Mouse (Mus musculus) c-Kit-positive CD71-negative TER-119-negative erythroid progenitor cells, embryonic 14.5 days (primary cell): ENCODE results near the gene Chid1.

Source experiments
- DNase-seq: peaks from one replicate; pipeline ENCODE4 v3.0.0-alpha.2; 2013; ENCODE audit warnings: low read depth

The Chid1 gene

GRCm38 (mm10) chr7:141476226-141476980, 63.3 kb downstream of the Chid1 start:
- DNase-seq = no peak

DNA sequence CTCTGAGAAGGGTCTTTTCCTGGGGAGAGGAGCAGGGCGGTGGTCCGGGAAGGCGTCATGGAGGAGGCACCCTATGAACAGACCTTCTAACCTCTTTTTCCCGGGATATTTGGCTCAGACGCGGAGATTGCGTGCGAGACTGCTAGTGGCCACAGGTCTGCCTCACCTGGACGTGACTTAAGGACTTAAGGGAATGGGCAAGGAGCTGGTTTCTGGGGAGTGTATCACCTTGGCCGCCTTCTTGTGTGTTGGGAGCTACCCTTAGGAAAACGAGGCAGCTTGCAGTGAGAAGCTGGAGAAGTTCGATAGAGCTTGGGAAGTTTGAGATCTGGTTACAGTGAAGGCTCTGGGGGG, 63.9 kb downstream of the Chid1 start:
- no peak for DNase-seq

- DNase-seq = peak; percentile 68
These were observed 64.4 kb downstream of the Chid1 start, which contains the start of the genes Polr2l and Tspan4 for GRCm38 (mm10) chr7:141475011-141475804. Polr2l (minus strand) TSS chr7:141475132. Tspan4 (plus strand) TSS chr7:141475240.

DNA sequence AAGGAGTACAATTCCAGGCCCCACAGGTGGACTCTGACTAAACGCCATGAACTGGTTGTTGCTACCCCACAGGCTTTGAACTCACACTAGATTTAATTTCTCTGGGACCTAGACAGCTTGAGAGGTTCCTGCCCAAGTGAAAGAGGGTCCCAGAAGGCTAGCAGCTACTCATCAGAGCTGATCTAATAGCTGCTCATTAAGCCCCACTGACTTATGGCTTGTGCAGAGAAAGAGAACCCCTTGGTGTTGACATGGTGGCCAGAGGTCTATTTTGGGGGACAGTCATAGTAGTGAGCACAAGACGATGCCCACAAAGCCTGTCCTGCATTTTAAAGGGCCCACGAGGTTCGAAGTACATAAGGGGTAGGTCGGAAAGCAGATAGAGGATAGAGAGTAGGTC, 65.5 kb downstream of the Chid1 start:
- no peak for DNase-seq

GRCm38 (mm10) chr7:141472763-141473162, 66.9 kb downstream of the Chid1 start:
- no peak for DNase-seq

DNA sequence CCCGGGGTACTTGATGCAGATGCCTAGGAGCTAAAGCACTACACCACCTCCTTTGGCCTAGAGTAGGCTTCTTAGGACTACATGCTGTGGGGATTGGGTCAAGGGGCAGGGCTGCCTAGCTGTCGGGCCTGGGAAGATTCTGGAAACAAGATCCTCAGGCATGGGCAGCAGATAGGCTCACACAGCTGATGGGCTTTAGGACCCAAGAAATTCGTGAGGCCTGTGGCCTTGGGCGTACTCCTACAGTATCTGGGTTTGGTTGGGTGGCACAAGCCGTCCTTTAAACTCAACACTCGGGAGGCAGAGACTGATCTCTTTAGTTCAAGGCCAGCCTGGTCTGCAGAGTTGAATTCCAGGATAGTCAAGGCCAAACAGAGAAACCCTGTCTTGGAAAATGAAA, 67.4 kb downstream of the Chid1 start:
- DNase-seq = no peak

GRCm38 (mm10) chr7:141471236-141471635, 68.4 kb downstream of the Chid1 start:
- DNase-seq = no peak

DNA sequence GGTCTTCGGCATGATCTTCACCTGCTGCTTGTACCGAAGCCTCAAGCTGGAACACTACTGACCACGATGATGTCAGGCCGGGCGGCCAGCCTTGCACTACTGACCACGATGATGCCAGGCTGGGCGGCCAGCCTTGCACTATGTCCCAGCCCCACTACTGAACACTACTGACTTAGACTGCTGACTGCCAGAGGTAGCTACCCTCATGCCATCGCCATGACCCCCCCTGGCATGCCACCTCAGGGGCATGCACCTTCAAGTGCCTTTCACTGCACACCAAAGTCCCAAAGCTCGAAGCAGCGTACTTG, 69.1 kb downstream of the Chid1 start:
- no peak for DNase-seq

GRCm38 (mm10) chr7:141469901-141470636, 69.6 kb downstream of the Chid1 start:
- no peak for DNase-seq

DNA sequence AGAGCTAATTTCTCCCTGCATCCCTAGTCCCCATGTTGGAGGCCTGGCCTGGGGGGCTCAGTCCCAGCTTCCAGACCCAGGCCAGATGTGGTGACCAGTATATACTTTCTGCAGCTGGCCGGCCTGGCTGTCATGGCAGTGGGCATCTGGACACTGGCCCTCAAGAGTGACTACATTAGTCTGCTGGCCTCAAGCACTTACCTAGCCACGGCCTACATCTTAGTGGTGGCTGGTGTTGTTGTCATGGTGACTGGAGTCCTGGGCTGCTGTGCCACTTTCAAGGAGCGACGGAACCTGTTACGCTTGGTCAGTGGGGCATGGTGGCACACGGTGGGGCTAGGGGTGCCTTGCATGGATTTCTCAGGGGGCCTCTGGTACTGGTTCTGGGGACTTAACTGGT, 70.3 kb downstream of the Chid1 start:
- DNase-seq = no peak

DNA sequence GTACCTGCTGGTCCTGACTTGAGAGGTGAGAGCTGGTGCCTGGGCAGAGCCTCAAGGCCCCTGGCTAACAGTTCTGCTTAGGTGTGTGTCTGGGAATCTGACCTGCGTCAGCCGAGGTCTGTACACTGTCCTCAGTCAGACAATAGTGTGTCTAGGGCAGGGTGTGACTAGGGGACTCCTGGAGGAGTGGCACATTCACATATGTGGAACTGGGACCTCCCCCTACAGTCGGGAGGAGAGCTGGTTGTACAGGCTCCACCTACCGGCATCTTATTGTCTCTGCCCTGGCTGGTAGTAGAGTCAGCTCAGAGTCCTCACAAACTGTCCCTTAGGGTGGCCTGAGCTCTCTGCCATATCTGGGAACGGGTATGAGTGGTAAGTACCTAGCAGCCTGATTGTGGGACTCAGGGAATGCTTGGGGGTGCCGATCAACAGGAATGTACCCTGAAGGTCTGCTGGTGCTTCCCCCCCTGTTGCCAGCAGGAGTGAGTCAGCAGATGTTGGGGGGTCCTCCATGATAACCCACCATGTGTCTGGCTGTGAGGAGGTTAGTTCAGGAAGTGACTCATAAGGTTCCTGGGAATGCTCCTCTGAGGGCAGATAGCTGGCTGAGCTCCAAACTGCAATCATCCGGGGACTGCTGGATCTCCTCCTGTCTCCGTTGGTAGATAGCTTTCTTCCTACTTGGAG, 71.0 kb downstream of the Chid1 start:
- peak; percentile 73 for DNase-seq

- no peak for DNase-seq
These were observed 71.5 kb downstream of the Chid1 start for GRCm38 (mm10) chr7:141468164-141468521.

DNA sequence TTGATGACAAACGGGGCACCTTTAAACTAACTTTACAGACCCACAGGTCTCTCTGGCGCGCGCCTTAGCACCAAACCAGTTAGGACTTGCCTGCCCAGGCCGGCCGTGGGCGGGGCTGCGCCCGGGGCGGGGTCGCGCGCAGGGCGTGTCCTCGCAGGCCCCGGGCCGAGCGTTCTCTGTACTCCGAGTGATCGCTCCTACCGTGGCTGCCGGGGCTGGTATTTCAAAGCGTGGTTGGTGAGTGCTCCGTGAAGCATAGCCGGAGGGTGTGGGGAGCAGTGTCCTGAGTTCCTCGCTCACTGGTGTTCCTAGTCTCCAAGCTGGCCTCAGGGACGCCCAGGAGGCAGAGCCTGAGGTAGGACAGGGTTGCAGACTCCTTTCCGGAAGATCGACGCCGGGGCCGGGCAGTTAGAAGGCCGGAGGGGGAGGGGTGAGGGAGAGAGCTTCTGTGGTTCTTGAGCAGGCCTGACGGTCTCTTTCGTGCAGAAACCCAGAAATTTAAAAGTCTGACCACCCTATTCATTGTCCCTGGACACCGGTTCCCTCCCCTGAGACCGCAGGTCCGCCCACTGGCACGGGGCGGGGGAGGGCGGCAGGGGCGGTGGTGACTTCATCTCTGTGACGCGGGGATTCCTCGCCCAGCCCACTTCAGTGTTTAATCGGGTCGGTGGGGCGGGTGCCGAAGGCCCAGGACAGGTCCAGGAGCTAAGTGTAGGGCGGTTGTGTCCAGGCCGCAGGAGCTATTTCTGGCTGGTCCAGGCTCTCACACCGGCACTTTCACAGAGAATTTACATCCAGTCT, 72.2 kb downstream of the Chid1 start, which contains the start of gene Cd151:
Gene Cd151, plus strand, starts transcription at position 163 of the 801 bp plus-strand sequence.
- peak; percentile 64 for DNase-seq

GRCm38 (mm10) chr7:141466607-141467148, 73.0 kb downstream of the Chid1 start:
- DNase-seq = no peak

GRCm38 (mm10) chr7:141466045-141466394, 73.6 kb downstream of the Chid1 start:
- no peak for DNase-seq

DNA sequence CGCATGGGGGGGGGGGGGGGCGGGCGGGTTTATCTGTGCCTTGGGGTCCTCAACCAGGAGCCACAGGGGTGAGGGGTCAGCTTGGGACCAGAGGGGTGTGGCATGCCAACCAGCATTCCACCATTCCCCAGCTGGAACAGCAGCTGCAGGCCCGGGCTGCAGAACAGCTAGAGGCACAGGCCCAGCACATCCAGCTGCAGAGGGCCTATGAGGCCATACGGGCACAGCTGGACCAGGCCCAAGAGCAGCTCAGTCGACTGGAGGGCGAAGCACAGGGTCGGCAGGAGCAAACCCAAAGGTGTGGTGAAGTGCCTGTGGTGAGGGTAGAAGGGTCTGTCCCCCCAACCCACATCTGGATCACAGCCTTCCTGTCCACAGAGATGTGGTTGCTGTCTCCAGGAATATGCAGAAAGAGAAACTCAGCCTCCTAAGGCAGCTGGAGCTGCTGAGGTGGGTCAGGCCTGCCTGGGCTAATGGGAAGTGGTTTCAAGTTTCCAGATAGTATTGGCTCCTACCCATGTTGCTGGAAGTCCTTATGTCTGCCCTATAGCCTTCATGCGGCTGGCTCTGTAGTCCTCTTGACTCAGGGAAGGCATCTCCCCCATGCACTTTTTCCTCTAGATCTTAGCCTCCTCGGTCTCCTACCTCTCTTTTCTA, 74.1 kb downstream of the Chid1 start:
- no peak for DNase-seq

DNA sequence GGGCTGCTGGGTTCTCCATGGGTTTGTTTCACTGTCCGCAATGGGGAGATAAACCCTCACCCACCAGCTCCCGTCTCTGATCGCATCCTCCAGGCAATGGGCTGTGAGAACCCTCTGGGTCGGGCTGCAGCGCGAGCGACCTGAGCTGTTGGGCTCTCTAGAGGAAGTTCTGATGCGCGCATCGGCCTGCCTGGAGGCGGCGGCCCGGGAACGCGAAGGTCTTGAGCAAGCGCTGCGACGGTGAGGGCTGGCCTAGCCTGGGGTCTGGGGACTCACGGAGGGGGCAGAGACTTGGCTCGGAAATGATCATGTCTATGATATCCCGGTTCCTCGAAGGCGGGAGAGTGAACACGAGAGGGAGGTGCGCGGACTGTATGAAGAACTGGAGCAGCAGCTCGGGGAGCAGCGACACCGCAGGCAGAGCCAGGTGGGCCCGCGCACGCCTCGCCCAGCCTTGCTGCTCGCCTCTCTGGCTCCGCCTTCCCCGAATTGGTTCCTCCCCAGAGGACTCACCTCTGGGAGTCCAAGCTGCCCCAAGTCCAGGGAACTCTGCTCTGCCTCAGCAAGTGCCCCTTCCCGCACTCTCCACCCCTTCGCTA, 75.0 kb downstream of the Chid1 start:
- DNase-seq = no peak

DNA sequence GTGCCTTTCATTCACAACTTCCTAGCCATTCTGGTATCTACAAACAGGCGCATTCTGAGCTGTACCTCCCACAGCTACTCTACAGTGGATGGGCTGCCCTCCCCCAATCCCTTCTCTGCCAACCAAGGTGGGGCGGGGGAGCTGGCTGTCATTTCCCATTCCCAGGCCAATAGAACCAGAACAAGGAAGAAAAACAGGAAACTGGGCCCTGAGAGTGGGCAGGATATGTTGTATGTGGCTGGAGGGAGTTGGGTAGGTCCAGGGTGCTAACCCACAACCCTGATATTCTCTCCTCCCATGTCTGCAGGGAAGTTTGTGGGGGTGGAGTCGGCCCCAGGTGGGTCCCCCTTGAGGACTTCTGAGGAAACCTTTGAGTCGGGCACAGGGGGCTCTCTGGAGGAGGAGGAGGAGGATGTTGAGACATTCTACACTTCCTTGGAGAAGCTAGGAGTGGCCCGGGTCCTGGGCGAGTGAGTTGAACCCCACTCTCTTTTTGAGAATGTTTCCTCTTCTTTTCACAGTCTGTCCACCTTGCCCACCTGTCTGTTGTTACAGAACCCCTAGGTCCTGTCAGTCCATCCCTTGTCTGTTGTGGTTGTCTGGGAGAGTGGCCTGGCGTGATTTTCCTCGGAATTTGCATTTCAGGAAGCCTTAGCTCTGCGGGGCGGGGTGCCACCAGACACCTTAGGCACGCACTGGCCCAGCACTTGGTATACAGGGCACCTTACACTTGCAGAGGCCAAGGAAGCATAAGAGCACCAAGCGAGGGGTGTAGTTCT, 75.6 kb downstream of the Chid1 start:
- no peak for DNase-seq

GRCm38 (mm10) chr7:141462333-141462821, 77.3 kb downstream of the Chid1 start:
- no peak for DNase-seq
